Mouse (Mus musculus) MN1 (cell line): ENCODE measurements around the gene Mybphl.

Source experiments
- DNase-seq: peaks from one replicate; pipeline ENCODE4 v3.0.0-alpha.2; 2016; ENCODE audit warnings: low spot score

The Mybphl gene

DNA sequence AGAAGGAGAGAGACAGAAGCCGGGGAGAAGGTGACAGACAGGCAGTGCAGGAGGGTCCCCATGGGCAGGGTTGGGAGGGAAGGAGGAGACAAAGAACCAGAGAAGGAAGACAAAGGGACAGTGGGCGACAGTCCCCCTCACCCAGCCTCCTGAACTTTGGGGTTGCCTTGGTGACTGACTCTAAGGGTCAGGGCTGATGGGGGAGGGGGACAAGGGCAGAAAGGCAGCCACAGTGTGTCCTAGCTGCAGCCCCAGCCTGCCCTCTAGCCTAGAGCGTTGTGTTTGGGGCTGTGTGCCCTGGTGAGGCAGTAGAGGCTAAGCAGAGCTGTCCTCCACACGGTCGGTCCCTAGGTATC is 45.6 kb downstream of the Mybphl start:
- DNase-seq: no peak

GRCm38 (mm10) chr3:108411026-108411753 is 46.5 kb downstream of the Mybphl start:
- DNase-seq: peak; percentile 43

- peak; percentile 84 for DNase-seq
Observed at GRCm38 (mm10) chr3:108411754-108412121, 47.0 kb downstream of the Mybphl start.

DNA sequence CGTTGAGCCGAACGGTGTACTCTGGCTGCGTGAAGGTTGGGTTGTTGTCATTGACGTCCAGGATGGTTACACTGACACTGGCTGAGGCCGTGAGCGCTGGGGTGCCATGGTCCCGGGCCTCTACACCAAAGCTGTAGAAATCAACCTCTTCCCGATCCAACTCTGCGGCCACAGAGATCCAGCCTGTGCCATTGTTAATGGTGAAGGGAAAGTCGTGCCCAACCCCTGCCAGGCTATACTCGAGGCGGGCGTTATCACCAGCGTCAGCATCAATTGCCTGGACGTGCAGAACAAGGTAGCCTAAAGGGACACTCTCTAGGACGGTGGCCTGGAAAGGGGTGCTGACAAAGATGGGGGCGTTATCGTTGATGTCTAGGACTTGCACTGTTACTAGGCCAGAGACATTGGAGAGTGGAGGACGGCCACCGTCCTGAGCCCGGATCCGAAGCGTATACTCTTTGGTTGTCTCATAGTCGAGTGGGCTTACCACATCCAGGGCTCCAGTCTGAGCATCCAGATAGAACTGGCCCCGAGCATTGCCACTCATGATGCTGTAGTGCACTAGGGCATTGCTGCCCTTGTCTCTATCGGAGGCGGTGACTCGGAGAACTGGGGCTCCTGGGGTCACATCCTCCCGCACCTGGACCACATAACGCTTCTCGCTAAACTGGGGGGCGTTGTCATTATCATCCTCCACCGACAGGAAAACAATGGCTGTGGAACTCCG is 49.1 kb downstream of the Mybphl start:
- no peak for DNase-seq

DNA sequence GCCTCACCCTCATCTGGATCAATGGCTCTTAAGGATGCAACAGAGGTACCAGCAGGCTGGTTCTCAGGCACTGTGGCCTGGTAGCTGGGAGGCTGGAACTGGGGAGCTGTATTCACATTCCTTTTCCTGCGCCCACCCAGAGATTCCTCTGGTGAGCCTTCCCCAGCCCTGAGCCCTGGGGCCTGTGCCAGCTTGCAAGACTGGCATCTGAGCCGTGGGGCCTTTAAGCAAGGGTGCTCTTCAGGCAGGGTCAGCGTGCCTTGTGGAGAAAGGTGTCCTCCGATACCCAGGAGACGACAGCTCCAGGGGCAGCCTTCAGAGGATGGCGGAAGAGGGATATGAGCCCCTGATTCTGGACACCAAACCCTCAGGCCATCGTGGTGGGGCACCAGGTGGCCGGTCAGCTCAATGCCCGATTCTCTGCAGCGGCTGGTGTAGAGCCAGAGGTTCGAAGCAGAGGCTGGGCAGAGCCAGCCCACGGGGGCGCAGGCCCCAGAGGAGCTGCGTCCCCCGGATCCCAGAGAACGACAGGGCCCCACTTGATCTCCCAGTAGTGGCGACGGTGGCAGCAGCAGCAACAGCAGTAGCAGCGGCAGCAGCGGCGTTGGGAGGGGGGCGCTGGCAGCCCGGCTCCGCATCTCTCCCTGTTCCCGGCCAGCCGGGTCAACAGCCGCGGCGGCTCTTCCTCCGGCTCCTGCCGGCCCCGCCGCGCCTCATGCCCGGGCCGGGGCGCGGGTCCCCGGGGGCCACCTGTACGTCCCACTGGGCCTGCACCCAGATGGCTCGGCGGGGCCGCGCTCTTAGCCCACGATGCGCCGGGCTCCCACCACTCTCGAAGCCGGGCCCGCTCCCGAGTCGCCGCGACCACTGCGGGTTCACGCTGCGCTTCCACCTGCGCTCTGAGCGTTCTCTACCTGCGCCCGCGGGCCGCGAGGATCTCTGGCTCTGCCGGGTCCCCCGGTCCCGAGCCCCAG is 50.4 kb downstream of the Mybphl start, which contains the start of gene Celsr2:
Gene Celsr2, minus strand, starts transcription at position 696 of the 974 bp plus-strand sequence.
- peak; percentile 41 for DNase-seq

DNA sequence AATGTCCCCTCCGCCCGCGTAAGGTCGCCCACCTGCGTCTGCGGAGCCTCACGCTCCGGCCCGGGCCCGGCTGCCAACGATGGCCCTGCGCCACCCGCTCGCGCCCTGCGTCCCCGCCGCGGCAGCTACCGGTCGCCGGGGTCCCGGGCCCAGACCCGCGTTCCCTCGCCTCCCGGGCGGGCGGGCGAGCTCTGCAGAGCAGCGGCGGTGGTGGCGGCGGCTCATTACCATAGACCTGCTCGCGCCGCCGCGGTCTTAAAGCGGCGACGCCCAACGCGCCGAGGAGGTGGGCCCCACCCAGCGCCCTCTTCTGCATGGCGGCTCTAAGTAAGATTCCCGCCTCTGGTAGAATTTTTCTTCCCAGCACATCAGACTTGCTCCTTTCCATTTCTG is 51.1 kb downstream of the Mybphl start:
- peak; percentile 82 for DNase-seq

DNA sequence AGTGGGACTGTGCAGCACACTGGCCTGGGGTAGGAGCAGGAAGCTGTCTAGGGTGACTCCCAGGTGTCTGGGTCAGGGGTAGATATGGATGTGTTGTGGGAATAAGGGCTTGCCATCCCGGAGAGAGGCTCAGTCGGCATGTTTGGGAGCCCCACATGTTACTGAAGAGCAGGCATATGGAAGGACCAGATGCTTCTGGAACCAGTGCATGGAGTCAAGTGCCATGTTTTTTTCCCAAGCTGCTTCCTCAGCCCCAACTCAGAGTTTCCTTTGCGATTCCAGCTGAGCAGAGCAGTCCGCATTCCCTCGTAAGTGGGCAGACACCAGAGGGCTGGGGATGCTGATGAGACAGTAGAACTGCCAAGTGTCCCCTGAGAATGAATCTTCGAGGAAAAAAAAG is 58.3 kb downstream of the Mybphl start:
- DNase-seq: peak; percentile 20

GRCm38 (mm10) chr3:108423844-108424801 is 59.4 kb downstream of the Mybphl start:
- DNase-seq: peak; percentile 55

- DNase-seq: no peak
Observed at GRCm38 (mm10) chr3:108424944-108425623, 60.4 kb downstream of the Mybphl start.

DNA sequence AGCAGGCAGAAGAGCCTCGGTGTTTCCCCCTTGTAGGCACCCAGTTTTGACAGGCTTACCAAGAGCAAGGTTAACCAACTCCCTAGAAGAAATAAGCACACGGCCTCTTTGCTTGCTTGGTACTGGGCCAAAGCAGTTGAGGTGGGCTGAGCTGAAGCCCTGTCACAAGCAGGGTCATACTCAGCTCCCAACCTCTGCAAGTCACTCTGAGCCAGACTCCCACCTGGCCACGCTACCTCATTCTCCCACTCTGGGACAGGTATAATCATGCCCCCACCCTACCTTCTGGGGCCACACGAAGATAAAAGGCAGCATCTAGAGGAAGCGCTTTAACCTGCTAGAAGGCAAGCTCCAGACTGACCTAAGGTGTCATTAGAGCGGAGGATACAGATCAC is 60.9 kb downstream of the Mybphl start:
- DNase-seq: no peak
